Mouse (Mus musculus) hindbrain, embryonic 10.5 days (tissue): Measurements from ENCODE around the gene Olfr1249. TPM values are rescaled to one million over a fixed set of nuclear protein-coding genes. Genes with fewer than 3 reads are reported as not detected.
"Not testable (repeated sequence)": the region's sequence is repeated elsewhere in the genome, so short reads cannot be mapped to it uniquely, and the experiment has no call there.

ENCODE experiments used
- DNase-seq: peaks from one replicate; pipeline ENCODE4 v3.0.0-alpha.2; 2017; ENCODE audit warnings: low spot score
- H3K27ac ChIP-seq: fragments of 300-500 bp; sonication (generic); 2 replicates; pipeline ENCODE4 v1.5.1; 2016; ENCODE audit warnings: mild to moderate bottlenecking, moderate library complexity
- H3K27me3 ChIP-seq: fragments of 300-500 bp; sonication (generic); 2 replicates; pipeline ENCODE4 v1.6.1; 2016; ENCODE audit warnings: mild to moderate bottlenecking; ENCODE audit not compliant: poor library complexity, insufficient read depth, severe bottlenecking
- H3K36me3 ChIP-seq: fragments of 300-500 bp; sonication (generic); 2 replicates; pipeline ENCODE4 v1.6.1; 2016; ENCODE audit warnings: mild to moderate bottlenecking, moderate library complexity
- H3K4me1 ChIP-seq: fragments of 300-500 bp; sonication (generic); replicated peaks from 2 replicates; pipeline ENCODE4 v1.6.1; 2016; ENCODE audit warnings: mild to moderate bottlenecking
- H3K4me3 ChIP-seq: fragments of 300-500 bp; sonication (generic); 2 replicates; pipeline ENCODE4 v1.5.1; 2016; ENCODE audit warnings: mild to moderate bottlenecking, moderate library complexity
- H3K9me3 ChIP-seq: fragments of 300-500 bp; sonication (generic); 2 replicates; pipeline ENCODE4 v1.6.1; 2016; ENCODE audit warnings: mild to moderate bottlenecking, moderate library complexity
- WGBS: fragments of 180-500 bp; shearing (Covaris S2); methylation state at CpG from one replicate; pipeline ENCODE4 v1.1.7; 2016; 5-methylcytosine and 5-hydroxymethylcytosine counted together
- polyA plus RNA-seq: library from polyadenylated mRNA; unstranded; fragments of >200 nt; fragmentation: Nextera tagmentation; extraction: Ambion mirVana; gene quantifications from 2 replicates; pipeline ENCODE4 v1.2.1, GENCODE M21; 2016

The Olfr1249 gene
- polyA plus RNA-seq: not detected in 2 replicates

DNA sequence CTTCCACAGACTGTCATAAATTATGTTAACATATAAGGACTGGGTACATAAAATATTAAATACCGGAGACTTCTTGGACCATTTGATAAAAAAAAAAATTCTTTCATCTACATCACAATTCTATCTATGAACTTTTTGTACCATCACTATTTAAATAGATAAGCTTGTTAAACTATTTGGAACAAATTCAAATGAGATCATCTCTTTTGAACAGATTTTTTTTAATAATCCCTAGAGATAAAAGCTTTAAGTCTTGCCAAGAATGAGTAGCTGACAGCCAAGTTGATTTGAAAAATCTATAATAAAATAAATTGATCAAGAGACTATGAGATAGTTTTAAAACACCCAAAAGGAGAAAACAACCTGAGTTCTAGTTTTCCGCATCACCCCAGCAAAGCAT lies at the start of gene Olfr1249:
Olfr1249 (minus strand) TSS at position 101 of the 400 bp plus-strand sequence.
- 97% methylated on average over 2 of the region's 2 CpGs for WGBS
- H3K9me3 ChIP-seq: no peaks in the 10 kb centered on the region
- H3K36me3 ChIP-seq: no peaks in the 10 kb centered on the region
- H3K4me3 ChIP-seq: no peak within 1 kb of the TSS
- DNase-seq: no peak
- H3K4me1 ChIP-seq: no peaks in the 10 kb centered on the region
- no peak within 1 kb of the TSS for H3K27ac ChIP-seq
- no peaks in the 10 kb centered on the region for H3K27me3 ChIP-seq

DNA sequence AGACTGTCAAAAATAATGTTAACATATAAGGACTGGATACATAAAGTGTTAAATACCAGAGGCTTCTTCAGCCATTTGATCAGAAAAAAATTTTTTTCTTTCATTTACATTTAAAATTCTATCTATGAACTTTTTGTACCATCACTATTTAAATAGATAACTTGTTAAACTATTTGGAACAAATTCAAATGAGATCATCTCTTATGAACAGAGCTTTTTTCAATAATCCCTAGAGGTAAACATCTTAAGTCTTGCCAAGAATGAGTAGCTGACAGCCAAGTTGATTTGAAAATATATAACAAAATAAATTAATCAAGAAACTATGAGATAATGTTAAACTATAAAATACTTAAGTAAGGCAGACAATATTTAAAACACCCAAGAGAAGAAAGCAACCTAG lies 37.1 kb upstream of the Olfr1249 start, which contains the start of gene Olfr1251:
Olfr1251 (minus strand) TSS at position 101 of the 400 bp plus-strand sequence.
- Histone ChIP-seq H3K27me3 (no peaks in the 10 kb centered on the region), H3K27ac (no peak within 1 kb of the TSS), H3K4me1 (no peaks in the 10 kb centered on the region), H3K36me3 (no peaks in the 10 kb centered on the region), H3K9me3 (no peaks in the 10 kb centered on the region), H3K4me3 (no peak within 1 kb of the TSS)
- no peak for DNase-seq

DNA sequence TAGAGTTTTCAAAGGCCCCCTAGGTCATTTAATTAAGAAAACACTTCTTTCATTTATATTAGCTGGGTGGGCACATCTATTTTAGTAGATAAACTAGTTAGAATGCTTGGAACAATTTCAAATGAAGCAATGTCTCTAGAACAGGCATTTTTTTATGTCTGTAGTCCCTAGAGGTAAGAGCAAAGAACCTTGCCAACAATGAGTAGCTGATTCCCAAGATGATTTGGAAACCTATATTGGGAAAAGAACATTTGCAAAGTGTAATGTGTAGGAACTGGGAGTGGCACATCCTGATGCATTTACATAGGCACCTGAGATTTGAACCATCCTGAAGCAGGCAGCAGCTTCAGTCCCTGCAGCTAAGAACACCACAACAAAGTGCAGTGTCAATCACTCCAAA lies 26.6 kb upstream of the Olfr1249 start, which contains the start of gene Olfr1250:
Olfr1250 (minus strand) TSS at position 101 of the 400 bp plus-strand sequence.
- Histone ChIP-seq H3K27me3 (no peaks in the 10 kb centered on the region), H3K9me3 (no peaks in the 10 kb centered on the region), H3K27ac (no peak within 1 kb of the TSS), H3K4me3 (no peak within 1 kb of the TSS), H3K4me1 (no peaks in the 10 kb centered on the region), H3K36me3 (no peaks in the 10 kb centered on the region)
- no peak for DNase-seq

DNA sequence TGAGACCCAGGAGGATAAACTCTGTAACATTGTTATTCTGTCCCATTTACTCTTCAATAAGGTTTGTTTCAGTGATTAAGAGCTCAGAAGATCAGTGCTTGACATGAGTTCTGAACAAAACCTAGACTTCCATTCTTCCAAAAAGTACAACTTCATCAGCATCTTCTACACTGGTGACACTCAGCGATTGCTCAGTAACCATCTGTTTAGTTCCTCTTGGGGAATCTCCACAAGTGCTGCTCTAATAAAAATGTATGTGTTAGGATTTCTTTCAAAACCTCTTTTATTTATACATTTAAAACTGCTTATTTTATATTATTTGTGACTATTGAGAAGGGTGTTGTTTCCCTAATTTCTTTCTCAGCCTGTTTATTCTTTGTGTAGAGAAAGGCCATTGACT lies 16.6 kb downstream of the Olfr1249 start, which contains the start of gene Olfr1248:
Olfr1248 (minus strand) TSS at position 101 of the 400 bp plus-strand sequence.
- not testable (repeated sequence) for H3K27me3 ChIP-seq, H3K27ac ChIP-seq, H3K36me3 ChIP-seq, H3K4me3 ChIP-seq, H3K9me3 ChIP-seq, DNase-seq, H3K4me1 ChIP-seq
- WGBS: 92% methylated on average over 1 of the region's 1 CpGs

DNA sequence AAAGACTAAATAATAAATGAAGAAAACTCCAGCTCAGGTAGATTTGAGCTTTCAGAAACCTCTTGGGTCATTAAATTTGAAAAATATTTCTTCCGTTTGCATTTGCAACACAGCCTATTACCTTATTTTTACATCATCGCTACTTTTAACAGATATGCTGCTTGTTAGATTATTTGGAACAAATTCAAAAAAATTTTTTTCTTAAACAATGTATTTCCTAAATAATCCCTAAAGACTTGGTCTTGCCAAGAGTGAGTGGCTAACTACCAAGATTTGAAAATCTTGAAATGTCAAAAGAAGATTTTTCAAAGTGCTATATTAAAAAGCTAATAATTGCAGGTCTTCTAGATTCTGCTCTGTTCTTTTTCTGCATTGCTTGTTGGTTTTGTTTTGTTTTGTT lies 20.8 kb downstream of the Olfr1249 start, which contains the start of gene Olfr1247:
Olfr1247 (minus strand) TSS at position 101 of the 400 bp plus-strand sequence.
- Histone ChIP-seq H3K36me3 (no peaks in the 10 kb centered on the region), H3K27me3 (no peaks in the 10 kb centered on the region), H3K4me1 (no peaks in the 10 kb centered on the region), H3K9me3 (no peaks in the 10 kb centered on the region), H3K27ac (no peak within 1 kb of the TSS), H3K4me3 (no peak within 1 kb of the TSS)
- WGBS: 91% methylated on average over 2 of the region's 2 CpGs
- DNase-seq: no peak

DNA sequence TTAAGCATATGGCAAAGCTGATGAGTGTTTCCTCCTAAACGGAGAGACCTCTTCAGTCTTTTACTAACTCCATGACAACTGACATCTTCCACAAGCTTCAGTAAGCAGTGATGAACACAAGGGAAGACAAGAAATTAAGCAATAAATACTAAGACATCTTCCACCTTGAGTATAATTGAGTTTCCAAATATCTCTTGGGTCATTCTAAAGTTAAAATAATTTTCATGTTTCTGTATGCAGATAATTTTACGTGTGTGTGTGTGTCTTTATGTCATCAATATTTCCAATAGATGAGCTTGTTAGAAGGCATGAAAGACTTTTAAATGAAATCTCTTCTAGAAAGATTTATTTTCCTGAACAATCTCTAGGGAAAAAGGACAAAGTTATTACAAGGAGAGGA lies 41.7 kb downstream of the Olfr1249 start, which contains the start of gene Olfr1246:
Olfr1246 (minus strand) TSS at position 101 of the 400 bp plus-strand sequence.
- no peaks in the 10 kb centered on the region for H3K4me1 ChIP-seq

More for the DNA sequence above, 41.7 kb downstream of the Olfr1249 start, which contains the start of gene Olfr1246:
- DNase-seq: no peak
- no peaks in the 10 kb centered on the region for H3K27me3 ChIP-seq
- H3K9me3 ChIP-seq: no peaks in the 10 kb centered on the region
- no peak within 1 kb of the TSS for H3K27ac ChIP-seq
- 81% methylated on average over 2 of the region's 2 CpGs for WGBS
- H3K36me3 ChIP-seq: no peaks in the 10 kb centered on the region
- no peak within 1 kb of the TSS for H3K4me3 ChIP-seq

Other genes starting within 250 kb of the Olfr1249 start
- gene Olfr1238, start 225.3 kb downstream of the Olfr1249 start, polyA plus RNA-seq: not detected in 2 replicates
- gene Olfr1239, start 214.6 kb downstream of the Olfr1249 start, polyA plus RNA-seq: not detected in 2 replicates
- gene Olfr1240, start 192.0 kb downstream of the Olfr1249 start, polyA plus RNA-seq: not detected in 2 replicates
- not detected in 2 replicates for gene Olfr1241, start 147.9 kb downstream of the Olfr1249 start, polyA plus RNA-seq
- not detected in 2 replicates for gene Olfr1242, start 136.6 kb downstream of the Olfr1249 start, polyA plus RNA-seq
- gene Olfr1243, start 103.5 kb downstream of the Olfr1249 start, polyA plus RNA-seq: not detected in 2 replicates
- gene Olfr1245, start 56.5 kb downstream of the Olfr1249 start, polyA plus RNA-seq: not detected in 2 replicates
- gene Olfr1246, start 41.8 kb downstream of the Olfr1249 start, polyA plus RNA-seq: not detected in 2 replicates
- not detected in 2 replicates for gene Olfr1247, start 20.9 kb downstream of the Olfr1249 start, polyA plus RNA-seq
- not detected in 2 replicates for gene Olfr1248, start 16.7 kb downstream of the Olfr1249 start, polyA plus RNA-seq
- gene Olfr1250, start 26.5 kb upstream of the Olfr1249 start, polyA plus RNA-seq: not detected in 2 replicates
- gene Olfr1251, start 37.0 kb upstream of the Olfr1249 start, polyA plus RNA-seq: not detected in 2 replicates
- not detected in 2 replicates for gene Olfr1252, start 90.0 kb upstream of the Olfr1249 start, polyA plus RNA-seq
- gene Olfr1253, start 122.1 kb upstream of the Olfr1249 start, polyA plus RNA-seq: not detected in 2 replicates
- not detected in 2 replicates for gene Olfr1254, start 158.6 kb upstream of the Olfr1249 start, polyA plus RNA-seq
- not detected in 2 replicates for gene Olfr1255, start 177.1 kb upstream of the Olfr1249 start, polyA plus RNA-seq
- not detected in 2 replicates for gene Olfr1256, start 206.6 kb upstream of the Olfr1249 start, polyA plus RNA-seq
- gene Olfr48, start 213.2 kb upstream of the Olfr1249 start, polyA plus RNA-seq: not detected in 2 replicates
- gene Olfr1257, start 243.5 kb upstream of the Olfr1249 start, polyA plus RNA-seq: not detected in 2 replicates